In the genomic region with DNA sequence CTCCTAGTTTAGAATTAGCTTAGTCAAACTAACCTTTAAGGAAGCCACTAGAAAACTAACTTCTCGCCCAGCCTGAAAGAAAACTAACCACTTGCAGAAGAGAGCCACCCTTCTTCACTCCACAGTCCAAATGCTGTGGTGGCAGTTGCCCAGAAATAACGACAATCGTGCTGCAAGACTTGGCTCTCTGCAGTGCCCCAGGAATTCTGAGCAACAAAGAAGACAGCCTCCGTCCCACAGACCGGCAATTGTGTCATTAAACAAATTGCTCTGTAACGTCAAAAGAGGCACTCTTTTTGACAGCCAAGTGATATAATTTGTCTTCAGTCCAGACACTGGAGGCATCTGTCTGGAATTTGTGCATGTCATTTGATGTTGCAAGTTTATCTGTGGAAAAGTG, we compare ENCODE assay signal across 11 mouse cellular contexts.
DNase-seq lines count a peak whose midpoint lies in the region; ATAC-seq and TF ChIP-seq lines count a peak whose summit lies in the region.
"Had no signal": no experiment of that assay in that cellular context is flagged by ENCODE, and none has a peak within 500 bp of the region (broad histone marks: within the 10 kb centered on the region; RNA-seq: fewer than 3 reads in every experiment).

No protein-coding gene starts in this region.

- intact Hi-C loops in left cerebral cortex, postnatal 4 days (cut with DNase I), result loop anchor here (2.0 kb wide), 1 partner anchor 1023 kb away; no protein-coding TSS in a partner anchor

- H3K4me3 ChIP-seq in hindbrain, embryonic 14.5 days (replicated peaks; ENCODE audit: low read length), result no peak overlapping the region
- no peak overlapping the region for H3K4me3 ChIP-seq in hindbrain, embryonic 10.5 days
- no peak overlapping the region for H3K4me3 ChIP-seq in midbrain, postnatal 0 days (ENCODE audit: low read depth, low read length)
- no peak overlapping the region for H3K4me3 ChIP-seq in midbrain, embryonic 16.5 days (ENCODE audit: low read depth, low read length)
- H3K4me3 ChIP-seq: embryonic facial prominence, embryonic 13.5 days; liver, embryonic 15.5 days had no signal

- no peak for TF ChIP-seq CTCF in midbrain, postnatal 0 days (IDR thresholded peaks at IDR 0.05)

- H3K27ac ChIP-seq in hindbrain, embryonic 14.5 days, result no peak overlapping the region
- no peak overlapping the region for H3K27ac ChIP-seq in hindbrain, embryonic 10.5 days
- no peak overlapping the region for H3K27ac ChIP-seq in midbrain, postnatal 0 days (ENCODE audit: low read depth, low read length)
- no peak overlapping the region for H3K27ac ChIP-seq in midbrain, embryonic 16.5 days (ENCODE audit: low read length)
- H3K27ac ChIP-seq: embryonic facial prominence, embryonic 13.5 days; liver, embryonic 15.5 days had no signal

- peaks cover 4% of the 10 kb centered on the region; the same call in 1 of the 2 replicates for H3K4me1 ChIP-seq in hindbrain, embryonic 14.5 days (replicated peaks; ENCODE audit: control insufficient read depth, insufficient read depth, low read length)
- H3K4me1 ChIP-seq in hindbrain, embryonic 10.5 days (replicated peaks), result no peaks in the 10 kb centered on the region
- H3K4me1 ChIP-seq in midbrain, postnatal 0 days (ENCODE audit: insufficient read depth, low read length), result no peaks in the 10 kb centered on the region
- H3K4me1 ChIP-seq in midbrain, embryonic 16.5 days (ENCODE audit: control insufficient read depth, insufficient read depth, low read length), result peaks cover 7% of the 10 kb centered on the region; the same call in 1 of the 2 replicates
- H3K4me1 ChIP-seq: embryonic facial prominence, embryonic 13.5 days; liver, embryonic 15.5 days had no signal

- H3K4me2 ChIP-seq in hindbrain, embryonic 14.5 days (replicated peaks), result peak overlapping the region; percentile 21; the same call in 1 of the 2 replicates
- H3K4me2 ChIP-seq in midbrain, postnatal 0 days (ENCODE audit: low read depth, low read length, poor library complexity, severe bottlenecking), result peak overlapping the region; percentile 6; the same call in 1 of the 2 replicates
- H3K4me2 ChIP-seq in midbrain, embryonic 16.5 days (ENCODE audit: low read length), result no peak overlapping the region
- H3K4me2 ChIP-seq: embryonic facial prominence, embryonic 13.5 days; liver, embryonic 15.5 days had no signal

- ATAC-seq in hindbrain, embryonic 14.5 days (ENCODE audit: low FRiP score), result no peak
- no peak for ATAC-seq in midbrain, postnatal 0 days (ENCODE audit: low FRiP score)
- no peak for ATAC-seq in midbrain, embryonic 16.5 days

- WGBS in hindbrain, embryonic 14.5 days, result 26% methylated on average over 6 of the region's 6 CpGs
- 45% methylated on average over 6 of the region's 6 CpGs for WGBS in hindbrain, embryonic 10.5 days
- 32% methylated on average over 6 of the region's 6 CpGs for WGBS in midbrain, postnatal 0 days
- WGBS in midbrain, embryonic 16.5 days, result 30% methylated on average over 6 of the region's 6 CpGs

- no peaks in the 10 kb centered on the region for H3K36me3 ChIP-seq in hindbrain, embryonic 14.5 days (replicated peaks; ENCODE audit: control insufficient read depth, insufficient read depth)
- no peaks in the 10 kb centered on the region for H3K36me3 ChIP-seq in hindbrain, embryonic 10.5 days
- no peaks in the 10 kb centered on the region for H3K36me3 ChIP-seq in midbrain, postnatal 0 days (ENCODE audit: insufficient read depth, low read length)
- H3K36me3 ChIP-seq in midbrain, embryonic 16.5 days (ENCODE audit: control insufficient read depth, insufficient read depth, low read length), result no peaks in the 10 kb centered on the region
- H3K36me3 ChIP-seq: embryonic facial prominence, embryonic 13.5 days; liver, embryonic 15.5 days had no signal

- H3K9ac ChIP-seq in hindbrain, embryonic 14.5 days, result no peak overlapping the region
- H3K9ac ChIP-seq in midbrain, postnatal 0 days (replicated peaks; ENCODE audit: low read length, poor library complexity, severe bottlenecking), result no peak overlapping the region
- no peak overlapping the region for H3K9ac ChIP-seq in midbrain, embryonic 16.5 days (ENCODE audit: low read depth, low read length)
- H3K9ac ChIP-seq: embryonic facial prominence, embryonic 13.5 days; liver, embryonic 15.5 days had no signal

- H3K9me3 ChIP-seq in hindbrain, embryonic 14.5 days (ENCODE audit: control insufficient read depth, low read length), result no peaks in the 10 kb centered on the region
- no peaks in the 10 kb centered on the region for H3K9me3 ChIP-seq in hindbrain, embryonic 10.5 days
- H3K9me3 ChIP-seq in midbrain, postnatal 0 days (ENCODE audit: low read length), result no peaks in the 10 kb centered on the region
- no peaks in the 10 kb centered on the region for H3K9me3 ChIP-seq in midbrain, embryonic 16.5 days (replicated peaks; ENCODE audit: control insufficient read depth, low read length, poor library complexity, severe bottlenecking)
- H3K9me3 ChIP-seq: embryonic facial prominence, embryonic 13.5 days; liver, embryonic 15.5 days had no signal

- peak; percentile 33 for DNase-seq in hindbrain, embryonic 14.5 days (ENCODE audit: low spot score)
- no peak for DNase-seq in hindbrain, embryonic 10.5 days (ENCODE audit: low spot score)
- peak; percentile 55 for DNase-seq in midbrain, postnatal 0 days (ENCODE audit: low spot score)
- peak; percentile 38 for DNase-seq in left cerebral cortex, postnatal 4 days
- DNase-seq in right cerebral cortex, postnatal 25 days, result peak; percentile 28
- no peak for DNase-seq in gastrocnemius, adult 8-10 months (ENCODE audit: low spot score in 2 of 2)
- DNase-seq in ovary, adult 18-20 months (ENCODE audit: low spot score), result no peak
- DNase-seq: gastrocnemius, postnatal 14 days had no signal

- no peaks in the 10 kb centered on the region for H3K27me3 ChIP-seq in hindbrain, embryonic 14.5 days (ENCODE audit: control insufficient read depth, insufficient read depth, low read length)
- no peaks in the 10 kb centered on the region for H3K27me3 ChIP-seq in hindbrain, embryonic 10.5 days (ENCODE audit: insufficient read depth, poor library complexity, severe bottlenecking)
- no peaks in the 10 kb centered on the region for H3K27me3 ChIP-seq in midbrain, postnatal 0 days (ENCODE audit: insufficient read depth, low read length)
- no peaks in the 10 kb centered on the region for H3K27me3 ChIP-seq in midbrain, embryonic 16.5 days (ENCODE audit: control insufficient read depth, insufficient read depth, low read depth, low read length)
- H3K27me3 ChIP-seq: liver, embryonic 15.5 days had no signal

Comparison
In these comparisons a context has a peak if more than half of its experiments do, and no peak if none do; other contexts are left out.
1. DNase-seq: peak in hindbrain, embryonic 14.5 days (single experiment), midbrain, postnatal 0 days (single experiment), left cerebral cortex, postnatal 4 days (single experiment) and right cerebral cortex, postnatal 25 days (single experiment); none in hindbrain, embryonic 10.5 days (single experiment), gastrocnemius, adult 8-10 months (0 of 2) and ovary, adult 18-20 months (single experiment).